Mouse (Mus musculus): ENCODE data around the gene Sipa1l2. TPM values are rescaled to one million over a fixed set of nuclear protein-coding genes. Genes with fewer than 3 reads are reported as not detected.
"Not testable (repeated sequence)": the region's sequence is repeated elsewhere in the genome, so short reads cannot be mapped to it uniquely, and the experiment has no call there.

Gene Sipa1l2
- polyA plus RNA-seq, 2 experiments from 2014 or later: 2.8 to 3.0 TPM

DNA sequence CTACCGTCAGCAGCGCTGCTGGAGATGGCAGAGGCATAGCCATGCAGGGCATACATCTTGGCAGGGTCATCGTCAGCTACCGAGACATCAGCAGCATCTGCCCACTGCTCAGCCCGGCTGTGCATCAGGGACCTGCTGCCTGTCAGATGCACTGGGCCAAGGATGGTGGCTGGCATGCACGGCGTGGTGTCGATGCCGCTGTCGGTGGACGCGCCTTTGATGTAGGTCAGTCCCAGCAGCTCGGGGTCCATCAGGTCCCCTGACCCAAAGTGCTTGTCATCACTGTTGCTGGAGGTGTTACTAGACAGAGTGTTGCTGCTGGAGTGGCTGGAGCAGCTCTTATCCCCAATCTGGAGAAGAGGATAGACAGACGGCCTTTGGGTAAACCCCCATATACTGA is 122.1 kb downstream of the Sipa1l2 start:
- no peak for ATAC-seq

GRCm38 (mm10) chr8:125446236-125446635 is 123.4 kb downstream of the Sipa1l2 start:
- no peak for ATAC-seq

DNA sequence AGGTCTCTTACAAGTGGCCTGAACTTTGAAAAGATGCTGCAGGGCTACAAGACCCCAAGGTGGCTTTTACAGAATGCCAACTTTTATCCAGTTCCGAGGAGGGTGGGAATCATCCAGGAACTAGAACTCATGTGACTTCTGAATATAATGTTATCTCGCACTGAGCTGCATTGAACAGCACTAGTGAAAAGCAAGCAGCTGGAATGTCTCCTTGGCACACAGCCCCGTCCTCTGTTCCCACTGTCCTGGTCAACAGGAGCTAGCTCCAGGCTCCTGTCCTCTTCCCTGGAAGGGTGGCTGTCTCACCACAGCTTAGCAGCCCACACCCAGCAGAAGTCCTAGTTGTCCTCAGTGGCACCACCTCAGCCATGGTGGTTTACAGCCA is 124.4 kb downstream of the Sipa1l2 start:
- ATAC-seq: no peak

GRCm38 (mm10) chr8:125444457-125445224 is 125.0 kb downstream of the Sipa1l2 start:
- ATAC-seq: no peak

GRCm38 (mm10) chr8:125435320-125436100 is 134.1 kb downstream of the Sipa1l2 start:
- ATAC-seq: no peak

DNA sequence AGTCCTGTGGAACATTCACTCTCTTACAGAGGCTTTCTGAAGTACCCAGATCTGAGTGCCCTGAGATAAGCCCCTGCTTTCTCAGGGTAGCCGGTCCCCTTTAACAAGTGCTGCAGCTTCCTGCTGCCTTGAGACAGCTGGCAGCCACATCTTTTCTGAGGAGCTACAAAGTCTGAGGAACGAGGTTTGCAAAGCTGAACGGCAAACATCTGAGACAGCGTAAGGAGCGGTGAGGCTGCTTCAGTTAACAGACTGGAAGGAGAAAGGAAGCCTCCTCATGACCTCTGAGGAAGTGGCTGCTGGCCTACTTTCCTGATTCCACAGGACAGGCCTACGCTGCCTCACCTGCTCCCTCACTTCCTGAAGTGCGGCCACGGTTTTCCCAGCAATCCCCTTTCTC is 135.5 kb downstream of the Sipa1l2 start:
- ATAC-seq: no peak

- no peak for ATAC-seq
Measured at GRCm38 (mm10) chr8:125431321-125431720, 138.3 kb downstream of the Sipa1l2 start.

- no peak for ATAC-seq
Measured at GRCm38 (mm10) chr8:125430796-125431195, 138.8 kb downstream of the Sipa1l2 start.

- ATAC-seq: no peak
Measured at GRCm38 (mm10) chr8:125428979-125429690, 140.5 kb downstream of the Sipa1l2 start.

DNA sequence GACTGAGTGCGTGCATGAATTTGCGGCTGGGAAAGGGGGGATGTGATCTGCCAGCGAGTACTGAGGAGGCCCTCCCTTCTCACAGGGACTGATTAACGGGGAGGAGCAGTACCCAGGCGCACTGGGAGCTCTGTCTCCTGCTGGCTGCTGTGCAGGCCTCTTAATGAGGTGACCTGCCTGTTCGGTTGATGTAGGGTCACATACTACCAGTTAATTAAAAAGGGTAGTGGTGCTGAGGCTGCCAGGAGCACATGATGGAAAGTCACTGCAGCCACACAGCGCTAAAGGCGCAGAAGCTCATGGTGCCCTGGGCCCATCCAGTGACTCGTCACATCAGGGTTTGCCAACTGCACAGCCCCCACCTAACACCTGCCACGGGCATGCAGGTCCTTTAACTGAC is 145.7 kb downstream of the Sipa1l2 start:
- ATAC-seq: no peak

- no peak for ATAC-seq
Measured at GRCm38 (mm10) chr8:125419202-125419830, 150.3 kb downstream of the Sipa1l2 start.

DNA sequence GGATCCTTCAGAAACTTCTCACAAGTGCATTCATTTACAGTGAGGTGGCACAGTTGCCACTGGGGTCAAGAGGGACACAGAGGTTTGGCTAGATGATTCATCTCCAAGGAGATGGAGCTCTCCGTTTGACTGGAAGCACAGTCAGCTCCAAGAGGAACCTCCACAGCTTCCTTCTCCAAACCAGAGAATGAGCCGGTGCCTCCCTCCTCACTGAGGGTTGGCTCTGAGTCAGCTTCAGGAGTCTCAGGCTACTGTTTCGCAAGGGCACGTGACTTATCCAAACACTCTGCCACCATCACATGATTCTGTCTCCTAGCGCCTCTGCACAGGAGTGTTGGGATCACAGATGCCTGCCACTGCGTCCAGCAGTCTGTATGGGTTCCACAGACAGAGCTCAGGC is 153.5 kb downstream of the Sipa1l2 start:
- ATAC-seq: no peak

- ATAC-seq: no peak
Measured at GRCm38 (mm10) chr8:125414651-125415050, 155.0 kb downstream of the Sipa1l2 start.

DNA sequence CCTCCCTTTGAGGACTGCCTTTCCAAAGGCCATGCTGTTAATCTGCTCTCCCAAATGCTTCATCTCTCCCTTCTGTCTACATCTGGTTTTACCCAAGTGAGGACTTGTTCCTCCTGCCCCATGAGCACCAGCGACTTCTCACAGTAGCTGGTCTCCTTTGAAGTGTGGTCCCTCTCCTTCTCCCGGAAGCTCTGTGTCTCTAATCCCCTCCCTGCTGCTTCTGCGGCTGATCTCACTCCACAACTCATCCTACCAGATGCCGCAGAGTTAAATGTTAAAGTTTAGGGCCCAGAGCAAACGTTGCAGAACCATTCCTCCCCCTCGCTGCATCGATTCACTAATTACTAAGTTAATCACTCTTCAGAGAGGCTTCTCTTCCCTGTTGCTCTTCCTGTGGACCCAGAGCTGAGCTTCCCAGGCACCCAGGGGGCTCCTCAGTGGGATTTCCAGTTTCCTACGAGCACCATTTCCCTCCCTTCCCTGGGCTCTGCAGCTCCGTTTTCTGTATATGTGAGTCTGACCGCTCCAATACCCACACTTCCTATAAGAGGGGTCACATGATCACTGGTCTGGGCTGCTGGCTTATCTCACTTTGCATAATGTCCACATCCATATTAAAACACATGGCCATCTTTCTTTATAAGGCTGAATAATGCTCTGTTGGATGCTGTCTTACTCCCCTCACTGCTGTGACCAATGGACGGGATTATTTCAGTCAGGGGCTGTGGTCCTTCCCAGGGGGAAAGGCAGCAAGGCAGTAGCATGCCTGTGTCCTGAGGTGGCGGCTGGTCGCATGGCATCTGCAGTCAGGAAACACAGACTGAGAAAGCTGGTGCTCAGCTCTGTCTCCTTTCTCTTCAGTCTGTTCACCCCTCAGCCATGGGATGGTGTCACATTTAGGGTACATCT is 156.4 kb downstream of the Sipa1l2 start:
- ATAC-seq: peak; percentile 49

- no peak for ATAC-seq
Measured at GRCm38 (mm10) chr8:125410646-125411045, 159.0 kb downstream of the Sipa1l2 start.

DNA sequence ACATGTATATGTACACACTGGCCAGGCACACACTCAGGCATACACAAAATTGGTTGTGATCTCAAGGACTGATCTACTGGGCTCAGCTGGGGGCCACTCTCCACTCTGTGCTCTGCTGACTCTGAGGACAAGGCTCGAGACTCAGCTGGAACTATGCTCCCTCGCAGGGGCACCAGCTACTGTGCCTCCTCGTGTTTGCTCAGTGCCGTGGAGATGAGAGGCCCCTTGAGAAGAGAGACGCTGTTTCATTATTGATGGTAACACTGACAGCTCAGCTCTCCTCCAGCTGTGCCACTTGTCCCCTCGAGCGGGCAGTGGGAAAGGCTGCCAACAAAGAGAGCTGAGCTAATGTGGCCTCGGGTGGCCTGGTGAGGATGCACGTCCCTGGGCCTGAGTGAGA is 161.9 kb downstream of the Sipa1l2 start:
- no peak for ATAC-seq

- no peak for ATAC-seq
Measured at GRCm38 (mm10) chr8:125406453-125406852, 163.2 kb downstream of the Sipa1l2 start.

GRCm38 (mm10) chr8:125401350-125401749 is 168.3 kb downstream of the Sipa1l2 start:
- no peak for ATAC-seq

DNA sequence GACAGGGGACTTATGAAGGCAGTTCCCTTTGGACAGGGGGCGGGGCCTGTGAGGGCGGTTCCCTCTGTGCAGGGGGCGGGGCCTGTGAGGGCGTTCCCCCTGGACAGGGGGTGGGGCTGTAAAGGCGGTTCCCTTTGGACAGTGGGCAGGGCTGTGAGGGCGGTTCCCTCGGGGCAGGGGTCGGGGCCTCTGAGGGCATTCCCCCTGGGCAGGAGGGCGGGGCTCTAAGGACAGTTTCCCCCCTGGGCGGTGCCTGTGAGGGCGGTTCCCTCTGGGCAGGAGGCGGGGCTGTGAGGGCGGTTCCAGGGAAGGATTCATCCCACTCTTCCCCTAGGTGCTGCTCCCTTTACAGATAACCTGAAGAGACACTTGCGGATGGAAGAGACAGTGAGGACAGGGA is 171.6 kb downstream of the Sipa1l2 start:
- no peak for ATAC-seq

DNA sequence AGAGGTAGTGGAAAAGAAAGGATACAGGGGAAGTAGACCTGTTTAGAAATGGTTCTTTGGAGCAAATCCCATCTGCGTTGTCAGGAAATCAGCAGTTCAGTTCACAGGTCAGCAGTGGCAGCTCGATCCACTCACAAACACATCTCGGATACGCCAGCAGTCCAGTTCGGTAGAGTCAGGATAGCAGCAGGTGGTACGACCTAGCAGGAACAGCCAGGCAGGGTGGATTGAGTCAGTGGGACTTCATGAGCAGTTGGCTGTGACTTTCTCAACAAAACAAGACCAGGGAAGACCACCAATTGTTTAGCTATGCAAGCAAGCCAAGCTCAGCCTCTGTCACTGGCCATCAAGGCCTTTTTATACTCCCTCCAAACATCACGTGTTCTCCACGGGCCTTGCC is 173.9 kb downstream of the Sipa1l2 start:
- ATAC-seq: not testable (repeated sequence)

GRCm38 (mm10) chr8:125395032-125395431 is 174.6 kb downstream of the Sipa1l2 start:
- no peak for ATAC-seq

DNA sequence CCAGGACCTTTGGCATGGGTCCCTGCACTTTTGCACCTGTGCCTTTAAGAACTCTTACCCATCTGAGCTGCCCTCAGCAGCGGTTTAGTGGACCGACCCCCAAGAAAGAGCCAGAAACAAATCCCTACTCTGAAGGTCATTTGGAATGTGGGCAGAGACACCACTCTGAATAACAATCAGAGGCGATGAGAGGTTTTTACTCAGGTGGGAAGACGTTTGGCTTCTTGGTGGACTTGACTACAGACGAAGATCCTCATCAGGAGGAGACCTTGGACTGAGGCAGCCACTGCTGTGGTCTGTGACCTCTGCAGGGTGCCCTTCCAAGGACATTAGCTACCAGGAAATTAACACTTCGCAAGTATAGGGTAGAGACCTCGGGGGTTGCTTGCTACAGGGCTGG is 177.9 kb downstream of the Sipa1l2 start:
- peak; percentile 3 for ATAC-seq
